Mouse (Mus musculus) bone marrow macrophage, adult 2 months (primary cell): ENCODE results near the gene Ccl22.

ENCODE experiments used
- CTCF ChIP-seq: IDR thresholded peaks from 2 replicates; pipeline ENCODE4 v1.5.1; 2012; ENCODE audit warnings: low read depth, mild to moderate bottlenecking, low read length, moderate library complexity
- POLR2A ChIP-seq: IDR thresholded peaks from 2 replicates; pipeline ENCODE4 v1.6.1; 2012; ENCODE audit warnings: mild to moderate bottlenecking, low read depth, low read length, borderline replicate concordance

DNA sequence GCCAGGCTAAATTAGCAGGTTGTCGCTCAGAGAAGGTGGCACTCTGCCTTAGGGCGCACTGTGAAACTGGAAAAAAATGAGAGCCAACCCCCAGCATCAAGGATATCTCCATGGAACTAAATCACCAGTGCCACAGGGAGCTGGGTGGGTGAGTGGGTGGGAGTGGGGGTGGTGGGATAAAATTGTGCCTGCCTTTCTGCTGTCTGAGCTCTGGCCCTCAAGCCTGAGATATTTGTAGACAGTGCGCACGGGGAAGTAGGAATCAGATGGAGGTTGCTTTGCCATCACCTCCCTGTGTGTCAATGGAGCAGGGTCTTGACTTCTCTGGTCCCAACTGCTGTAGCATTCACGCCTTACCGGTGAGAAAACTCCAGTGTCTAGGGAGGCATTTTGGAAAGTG lies 27.7 kb downstream of the Ccl22 start:
- TF ChIP-seq CTCF (no peak), POLR2A (no peak)
